Mouse (Mus musculus): Measurements from ENCODE around the gene Sp1. TPM values are rescaled to one million over a fixed set of nuclear protein-coding genes. Genes with fewer than 3 reads are reported as not detected.

Sp1 gene
- 23.3 TPM for polyA plus RNA-seq (2014; fragmentation: Illumina TruSeq; extraction: RNeasy Lipid Tissue Mini Kit (QIAGEN cat#74804); ENCODE audit: low read depth, low replicate concordance)

DNA sequence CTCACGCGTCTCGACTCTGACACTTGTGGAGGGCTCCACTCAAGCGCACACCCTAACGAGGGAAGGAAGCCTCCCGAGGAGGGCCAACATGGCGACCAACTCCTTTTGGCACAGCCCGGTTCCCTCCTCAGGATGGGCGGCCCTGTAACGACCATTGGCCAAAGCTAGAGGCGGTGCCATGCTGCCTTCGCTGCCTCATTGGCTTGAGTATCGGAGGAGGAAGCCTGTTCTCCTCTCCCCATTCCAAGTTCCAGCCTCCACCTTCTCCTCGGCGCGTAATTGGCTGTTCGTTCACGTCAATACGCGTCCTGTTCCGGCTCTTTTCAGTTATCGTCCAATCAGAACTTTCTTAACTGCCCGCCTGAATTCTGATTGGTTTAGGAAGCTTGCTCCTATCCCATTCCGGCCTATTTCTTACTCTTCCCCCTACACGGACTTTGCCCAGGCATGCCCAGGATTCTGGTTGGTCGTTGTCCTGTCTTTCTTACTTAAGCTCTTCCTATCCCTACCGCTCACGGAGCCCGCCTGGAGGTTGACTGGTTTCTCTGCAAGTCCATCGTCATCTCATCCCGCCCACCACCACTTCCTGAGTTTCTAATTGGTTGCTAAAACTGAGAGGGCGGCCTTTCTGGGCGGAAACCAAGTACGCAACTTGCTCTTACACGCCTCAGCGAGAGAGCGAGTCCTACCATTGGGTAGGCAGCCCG, at the start of gene Sp1:
Gene Sp1, plus strand, starts transcription at position 655 of the 707 bp plus-strand sequence.

GRCm38 (mm10) chr15:102366733-102367344, 39.1 kb upstream of the Sp1 start, which contains the start of gene Sp7:
Sp7 (minus strand) TSS chr15:102367182.

GRCm38 (mm10) chr15:102445146-102445545, 39.2 kb downstream of the Sp1 start, which contains the start of gene Amhr2:
Amhr2 (plus strand) TSS chr15:102445367.

DNA sequence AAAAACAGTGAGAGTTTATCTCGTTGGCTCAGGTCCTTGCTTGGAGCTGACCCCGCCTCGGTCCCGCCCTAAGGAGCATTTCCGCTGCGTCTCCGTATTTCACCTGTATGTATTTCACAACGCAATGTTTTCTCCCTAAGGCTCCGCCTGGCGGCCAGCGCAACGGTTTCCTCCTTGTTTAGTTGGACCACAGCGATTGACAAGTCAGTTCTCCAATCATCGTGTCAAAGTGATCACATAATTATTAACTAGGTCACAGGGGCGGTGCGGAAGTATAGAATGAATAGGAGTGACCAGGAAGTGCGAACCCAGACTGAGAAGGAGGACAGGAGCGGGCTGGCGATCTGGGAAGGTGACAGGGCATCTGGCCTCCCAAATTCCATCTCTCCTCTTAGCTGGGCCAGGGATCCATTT, 53.0 kb downstream of the Sp1 start, which contains the start of gene Prr13:
Gene Prr13, plus strand, starts transcription at position 125 of the 414 bp plus-strand sequence.

GRCm38 (mm10) chr15:102470183-102470604, 64.3 kb downstream of the Sp1 start, which contains the start of gene Pcbp2:
Pcbp2 (plus strand) TSS chr15:102470539.

Other genes starting within 250 kb of the Sp1 start
- 9.0 TPM for gene Zfp740, start 202.9 kb upstream of the Sp1 start, polyA plus RNA-seq (2014; fragmentation: Illumina TruSeq; extraction: RNeasy Lipid Tissue Mini Kit (QIAGEN cat#74804); ENCODE audit: low read depth, low replicate concordance)
- gene Csad, start 201.4 kb upstream of the Sp1 start, polyA plus RNA-seq (2014; fragmentation: Illumina TruSeq; extraction: RNeasy Lipid Tissue Mini Kit (QIAGEN cat#74804); ENCODE audit: low read depth, low replicate concordance), result 24.0 TPM
- gene Itgb7, start 174.2 kb upstream of the Sp1 start, polyA plus RNA-seq (2014; fragmentation: Illumina TruSeq; extraction: RNeasy Lipid Tissue Mini Kit (QIAGEN cat#74804); ENCODE audit: low read depth, low replicate concordance), result 1.2 TPM
- gene Rarg, start 148.6 kb upstream of the Sp1 start, polyA plus RNA-seq (2014; fragmentation: Illumina TruSeq; extraction: RNeasy Lipid Tissue Mini Kit (QIAGEN cat#74804); ENCODE audit: low read depth, low replicate concordance), result 0.98 TPM
- not detected for gene Gm9918, start 135.6 kb upstream of the Sp1 start, polyA plus RNA-seq (2014; fragmentation: Illumina TruSeq; extraction: RNeasy Lipid Tissue Mini Kit (QIAGEN cat#74804); ENCODE audit: low read depth, low replicate concordance)
- gene Mfsd5, start 126.7 kb upstream of the Sp1 start, polyA plus RNA-seq (2014; fragmentation: Illumina TruSeq; extraction: RNeasy Lipid Tissue Mini Kit (QIAGEN cat#74804); ENCODE audit: low read depth, low replicate concordance), result 1.7 TPM
- gene Espl1, start 109.9 kb upstream of the Sp1 start, polyA plus RNA-seq (2014; fragmentation: Illumina TruSeq; extraction: RNeasy Lipid Tissue Mini Kit (QIAGEN cat#74804); ENCODE audit: low read depth, low replicate concordance), result not detected
- 50.1 TPM for gene Pfdn5, start 80.0 kb upstream of the Sp1 start, polyA plus RNA-seq (2014; fragmentation: Illumina TruSeq; extraction: RNeasy Lipid Tissue Mini Kit (QIAGEN cat#74804); ENCODE audit: low read depth, low replicate concordance)
- gene Myg1, start 74.4 kb upstream of the Sp1 start, polyA plus RNA-seq (2014; fragmentation: Illumina TruSeq; extraction: RNeasy Lipid Tissue Mini Kit (QIAGEN cat#74804); ENCODE audit: low read depth, low replicate concordance), result 10.0 TPM
- gene Aaas, start 55.4 kb upstream of the Sp1 start, polyA plus RNA-seq (2014; fragmentation: Illumina TruSeq; extraction: RNeasy Lipid Tissue Mini Kit (QIAGEN cat#74804); ENCODE audit: low read depth, low replicate concordance), result 2.5 TPM
- not detected for gene Sp7, start 39.0 kb upstream of the Sp1 start, polyA plus RNA-seq (2014; fragmentation: Illumina TruSeq; extraction: RNeasy Lipid Tissue Mini Kit (QIAGEN cat#74804); ENCODE audit: low read depth, low replicate concordance)
- not detected for gene Amhr2, start 39.2 kb downstream of the Sp1 start, polyA plus RNA-seq (2014; fragmentation: Illumina TruSeq; extraction: RNeasy Lipid Tissue Mini Kit (QIAGEN cat#74804); ENCODE audit: low read depth, low replicate concordance)
- 27.4 TPM for gene Prr13, start 52.9 kb downstream of the Sp1 start, polyA plus RNA-seq (2014; fragmentation: Illumina TruSeq; extraction: RNeasy Lipid Tissue Mini Kit (QIAGEN cat#74804); ENCODE audit: low read depth, low replicate concordance)
- gene Pcbp2, start 64.4 kb downstream of the Sp1 start, polyA plus RNA-seq (2014; fragmentation: Illumina TruSeq; extraction: RNeasy Lipid Tissue Mini Kit (QIAGEN cat#74804); ENCODE audit: low read depth, low replicate concordance), result 365 TPM
- gene Gm10337, start 97.6 kb downstream of the Sp1 start, polyA plus RNA-seq (2014; fragmentation: Illumina TruSeq; extraction: RNeasy Lipid Tissue Mini Kit (QIAGEN cat#74804); ENCODE audit: low read depth, low replicate concordance), result not detected
- 0.37 TPM for gene Map3k12, start 110.9 kb downstream of the Sp1 start, polyA plus RNA-seq (2014; fragmentation: Illumina TruSeq; extraction: RNeasy Lipid Tissue Mini Kit (QIAGEN cat#74804); ENCODE audit: low read depth, low replicate concordance)
- 1.2 TPM for gene Tarbp2, start 112.0 kb downstream of the Sp1 start, polyA plus RNA-seq (2014; fragmentation: Illumina TruSeq; extraction: RNeasy Lipid Tissue Mini Kit (QIAGEN cat#74804); ENCODE audit: low read depth, low replicate concordance)
- not detected for gene Npff, start 118.8 kb downstream of the Sp1 start, polyA plus RNA-seq (2014; fragmentation: Illumina TruSeq; extraction: RNeasy Lipid Tissue Mini Kit (QIAGEN cat#74804); ENCODE audit: low read depth, low replicate concordance)
- not detected for gene Gm28047, start 218.9 kb downstream of the Sp1 start, polyA plus RNA-seq (2014; fragmentation: Illumina TruSeq; extraction: RNeasy Lipid Tissue Mini Kit (QIAGEN cat#74804); ENCODE audit: low read depth, low replicate concordance)
- 18.3 TPM for gene Atf7, start 219.3 kb downstream of the Sp1 start, polyA plus RNA-seq (2014; fragmentation: Illumina TruSeq; extraction: RNeasy Lipid Tissue Mini Kit (QIAGEN cat#74804); ENCODE audit: low read depth, low replicate concordance)

Measured in liver, adult 10 weeks (tissue).